Mouse (Mus musculus): ENCODE results near the gene Mmp24.

DNA sequence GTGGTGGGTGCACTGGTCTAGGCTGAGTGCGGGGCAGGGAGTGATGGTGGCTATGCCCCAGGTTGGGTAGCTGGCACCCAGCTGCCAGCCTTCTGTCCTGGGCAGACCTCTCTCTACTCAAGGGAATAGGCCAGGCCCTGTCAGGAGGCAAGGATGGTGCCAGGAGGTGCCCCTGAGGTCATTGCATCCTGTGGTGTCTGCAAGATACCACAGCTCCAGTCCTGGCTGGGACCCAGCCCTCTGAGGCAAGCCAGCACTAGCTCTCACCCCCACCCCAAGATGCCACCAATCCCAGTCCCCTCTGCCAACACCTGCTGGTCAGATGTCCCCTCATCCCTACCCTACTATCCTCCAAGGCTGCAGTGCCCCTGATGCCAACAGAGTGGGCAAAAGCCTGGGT lies 41.0 kb downstream of the Mmp24 start:
- TF ChIP-seq CTCF (IDR thresholded peaks at IDR 0.05; ENCODE audit: low read depth), result no peak
- TF ChIP-seq EP300 (IDR thresholded peaks at IDR 0.05; ENCODE audit: low read depth), result no peak
